Mouse (Mus musculus): ENCODE data around the gene Tcf21. TPM values are rescaled to one million over a fixed set of nuclear protein-coding genes. Genes with fewer than 3 reads are reported as not detected.
A peak's percentile ranks its signal among the peaks of the same experiment; 100 is the strongest.

Gene Tcf21
- polyA plus RNA-seq, 1 experiment, result 95.4 TPM

DNA sequence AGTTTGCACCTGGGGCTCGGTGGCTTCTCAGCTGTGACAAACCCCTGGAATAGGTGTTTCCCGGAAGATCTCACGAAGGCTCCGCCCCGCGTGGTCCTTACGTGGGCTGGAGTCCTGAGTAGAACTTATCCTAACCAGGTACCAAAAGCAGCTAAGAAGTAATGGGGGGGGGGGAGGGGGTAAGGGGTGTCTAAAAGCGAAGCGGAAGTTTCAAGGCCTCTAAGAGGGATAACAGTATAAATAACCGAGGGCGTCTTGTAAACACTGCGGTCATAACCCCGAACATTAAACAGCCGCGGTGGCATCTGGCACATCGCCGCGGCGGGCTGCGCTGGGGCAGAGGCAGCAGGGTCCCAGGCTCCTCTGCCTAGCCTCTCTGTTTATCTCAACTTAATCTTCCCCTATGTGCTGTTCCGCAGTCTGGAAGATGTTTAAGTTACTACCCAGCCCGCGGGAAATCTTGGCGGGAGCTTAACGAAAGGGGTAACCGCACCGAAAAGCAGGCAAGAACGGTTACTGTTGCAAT is 3.7 kb downstream of the Tcf21 start:
- 3% methylated on average over 28 of the region's 28 CpGs for WGBS
- no peaks in the 10 kb centered on the region for H3K36me3 ChIP-seq (ENCODE audit: control insufficient read depth, insufficient read depth, low read length)
- no peak for TF ChIP-seq CTCF (IDR thresholded peaks at IDR 0.05; ENCODE audit: extremely low read depth, insufficient read depth, insufficient read length, insufficient replicate concordance)
- TF ChIP-seq POLR2A (IDR thresholded peaks at IDR 0.05; ENCODE audit: low read depth, low read length), result no peak
- peak overlapping the region; percentile 29; the same call in 1 of the 2 replicates for H3K27ac ChIP-seq (ENCODE audit: insufficient read depth, low read length)
- H3K27me3 ChIP-seq (ENCODE audit: control insufficient read depth, insufficient read depth, low read length), result peaks cover 18% of the 10 kb centered on the region
- no peak for DNase-seq (ENCODE audit: low read depth in 1 of 2, low spot score in 2 of 2)
- H3K4me1 ChIP-seq (ENCODE audit: control insufficient read depth, insufficient read depth, insufficient read length), result no peaks in the 10 kb centered on the region
- peak overlapping the region; percentile 7; the same call in 1 of the 2 replicates for H3K4me3 ChIP-seq (ENCODE audit: extremely low read depth, insufficient read depth, insufficient read length)

DNA sequence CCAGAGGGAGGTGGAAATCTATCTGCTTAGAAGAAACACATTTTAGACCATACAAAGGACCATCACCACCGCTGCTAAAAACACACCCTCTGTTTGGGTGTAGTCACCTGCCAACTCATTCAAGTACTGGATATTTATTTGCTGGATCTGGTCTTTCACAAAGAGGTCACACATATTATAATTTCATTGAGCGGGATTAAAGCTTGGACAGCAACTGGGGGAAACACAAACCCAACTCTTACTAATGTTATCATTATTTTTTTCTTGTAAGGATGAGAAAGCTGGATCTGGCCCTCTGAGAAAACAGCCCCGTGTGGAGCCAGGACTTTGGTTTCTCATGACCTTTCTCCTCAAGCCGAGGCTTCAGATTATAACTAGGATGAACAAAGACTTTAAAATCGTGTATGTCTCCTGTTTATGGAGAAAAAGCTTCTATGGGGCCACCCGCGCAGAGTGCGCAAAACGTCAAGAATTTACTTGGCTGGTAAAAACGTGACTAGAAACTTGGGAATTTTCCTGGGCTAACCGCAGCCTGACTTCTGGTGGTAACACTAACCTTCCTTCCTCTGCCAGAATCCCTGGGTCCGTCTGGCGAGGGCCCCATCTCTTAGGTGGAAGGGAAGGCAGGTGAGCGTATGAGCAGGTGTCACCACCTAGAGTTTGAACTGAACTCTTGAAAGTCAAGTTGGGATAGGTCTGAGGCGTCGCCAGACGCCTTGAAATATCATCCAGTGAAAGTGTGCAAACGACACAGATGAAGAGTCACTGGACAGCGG is 4.3 kb downstream of the Tcf21 start:
- peak overlapping the region; percentile 20; the same call in 1 of the 2 replicates for H3K27ac ChIP-seq (ENCODE audit: insufficient read depth, low read length)
- H3K4me3 ChIP-seq (ENCODE audit: extremely low read depth, insufficient read depth, insufficient read length), result peak overlapping the region; percentile 7; the same call in 1 of the 2 replicates
- no peaks in the 10 kb centered on the region for H3K4me1 ChIP-seq (ENCODE audit: control insufficient read depth, insufficient read depth, insufficient read length)
- no peak for TF ChIP-seq POLR2A (IDR thresholded peaks at IDR 0.05; ENCODE audit: low read depth, low read length)
- TF ChIP-seq CTCF (IDR thresholded peaks at IDR 0.05; ENCODE audit: extremely low read depth, insufficient read depth, insufficient read length, insufficient replicate concordance), result no peak
- 10% methylated on average over 19 of the region's 19 CpGs for WGBS
- H3K36me3 ChIP-seq (ENCODE audit: control insufficient read depth, insufficient read depth, low read length), result no peaks in the 10 kb centered on the region
- H3K27me3 ChIP-seq (ENCODE audit: control insufficient read depth, insufficient read depth, low read length), result peaks cover 18% of the 10 kb centered on the region
- DNase-seq (ENCODE audit: low read depth in 1 of 2, low spot score in 2 of 2), result no peak

DNA sequence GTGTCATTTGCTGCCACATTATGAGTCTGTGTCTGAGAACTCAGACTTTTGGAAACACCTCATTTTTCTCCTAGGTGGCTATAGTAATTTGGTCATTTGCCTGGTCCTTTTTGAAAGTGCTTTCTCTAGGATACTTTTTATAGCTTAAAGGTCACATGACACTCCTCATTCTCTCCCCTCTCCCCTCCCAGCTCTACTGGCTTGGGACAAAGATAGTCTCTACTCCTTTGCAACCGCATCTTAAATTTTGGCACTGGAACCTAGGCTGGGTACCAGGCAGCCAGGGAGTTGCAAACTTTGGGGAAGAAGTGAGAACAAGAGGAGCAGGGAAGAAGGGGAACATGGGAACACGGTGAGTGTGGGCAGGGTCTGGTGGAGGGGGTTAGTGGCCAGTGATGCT is 5.2 kb downstream of the Tcf21 start:
- WGBS, result 5% methylated on average over 2 of the region's 2 CpGs
- Histone ChIP-seq H3K27me3 (ENCODE audit: control insufficient read depth, insufficient read depth, low read length) (peaks cover 15% of the 10 kb centered on the region), H3K27ac (ENCODE audit: insufficient read depth, low read length) (0 out of 2 replicates have a peak overlapping the region, but pooled peaks have one; percentile 13), H3K4me1 (ENCODE audit: control insufficient read depth, insufficient read depth, insufficient read length) (no peaks in the 10 kb centered on the region), H3K4me3 (ENCODE audit: extremely low read depth, insufficient read depth, insufficient read length) (no peak overlapping the region), H3K36me3 (ENCODE audit: control insufficient read depth, insufficient read depth, low read length) (no peaks in the 10 kb centered on the region)
- TF ChIP-seq POLR2A (IDR thresholded peaks at IDR 0.05; ENCODE audit: low read depth, low read length) (no peak), CTCF (IDR thresholded peaks at IDR 0.05; ENCODE audit: extremely low read depth, insufficient read depth, insufficient read length, insufficient replicate concordance) (no peak)
- no peak for DNase-seq (ENCODE audit: low read depth in 1 of 2, low spot score in 2 of 2)

DNA sequence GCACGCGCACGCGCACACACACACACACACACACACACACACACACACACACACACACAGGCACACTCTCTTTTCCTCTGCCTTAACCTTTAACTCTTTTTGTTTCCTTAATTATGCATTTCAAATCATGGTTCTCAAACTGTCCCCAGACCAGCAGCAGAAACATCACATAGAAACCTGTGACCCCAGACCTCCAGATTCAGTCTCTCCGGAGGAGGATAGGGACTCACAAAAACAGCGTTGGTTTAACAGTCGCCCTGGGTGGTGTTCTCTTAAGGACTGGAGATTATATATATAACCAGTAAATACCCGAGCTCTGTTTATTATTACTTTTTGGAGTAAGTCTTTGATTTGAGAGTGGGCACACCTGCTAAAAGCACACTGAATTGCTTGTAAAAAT is 5.7 kb downstream of the Tcf21 start:
- H3K4me3 ChIP-seq (ENCODE audit: extremely low read depth, insufficient read depth, insufficient read length), result no peak overlapping the region
- no peaks in the 10 kb centered on the region for H3K36me3 ChIP-seq (ENCODE audit: control insufficient read depth, insufficient read depth, low read length)
- H3K27me3 ChIP-seq (ENCODE audit: control insufficient read depth, insufficient read depth, low read length), result peaks cover 11% of the 10 kb centered on the region
- DNase-seq (ENCODE audit: low read depth in 1 of 2, low spot score in 2 of 2), result no peak
- H3K4me1 ChIP-seq (ENCODE audit: control insufficient read depth, insufficient read depth, insufficient read length), result no peaks in the 10 kb centered on the region
- 6% methylated on average over 4 of the region's 8 CpGs for WGBS
- no peak for TF ChIP-seq POLR2A (IDR thresholded peaks at IDR 0.05; ENCODE audit: low read depth, low read length)
- no peak for TF ChIP-seq CTCF (IDR thresholded peaks at IDR 0.05; ENCODE audit: extremely low read depth, insufficient read depth, insufficient read length, insufficient replicate concordance)
- no peak overlapping the region for H3K27ac ChIP-seq (ENCODE audit: insufficient read depth, low read length)

- WGBS, result 3% methylated on average over 18 of the region's 18 CpGs
- Histone ChIP-seq H3K36me3 (ENCODE audit: control insufficient read depth, insufficient read depth, low read length) (no peaks in the 10 kb centered on the region), H3K4me1 (ENCODE audit: control insufficient read depth, insufficient read depth, insufficient read length) (no peaks in the 10 kb centered on the region), H3K27ac (ENCODE audit: insufficient read depth, low read length) (peak overlapping the region; percentile 5; the same call in 1 of the 2 replicates), H3K4me3 (ENCODE audit: extremely low read depth, insufficient read depth, insufficient read length) (no peak overlapping the region), H3K27me3 (ENCODE audit: control insufficient read depth, insufficient read depth, low read length) (peaks cover 11% of the 10 kb centered on the region)
- TF ChIP-seq CTCF (IDR thresholded peaks at IDR 0.05; ENCODE audit: extremely low read depth, insufficient read depth, insufficient read length, insufficient replicate concordance) (no peak), POLR2A (IDR thresholded peaks at IDR 0.05; ENCODE audit: low read depth, low read length) (no peak)
- no peak for DNase-seq (ENCODE audit: low read depth in 1 of 2, low spot score in 2 of 2)
Measured at GRCm38 (mm10) chr10:22813317-22813960, 6.5 kb downstream of the Tcf21 start.

DNA sequence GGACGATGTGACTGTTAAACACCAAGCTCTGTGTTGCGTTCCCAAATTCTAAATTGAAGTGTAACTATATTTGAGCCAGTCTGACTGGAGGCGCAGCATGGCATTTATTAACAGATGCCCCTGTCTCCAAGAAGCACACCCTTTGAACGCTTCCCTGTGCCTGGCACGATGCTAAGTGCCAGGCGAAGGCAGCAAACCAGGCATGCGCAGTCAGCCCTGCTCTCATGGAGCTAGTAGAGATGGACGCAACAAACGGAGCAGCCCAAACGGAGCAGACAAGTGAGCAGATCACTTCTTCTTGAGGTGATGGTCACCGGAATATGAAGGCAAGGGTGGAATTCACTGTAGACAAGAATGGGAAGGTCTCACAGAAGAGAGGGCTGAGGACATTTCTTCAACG is 8.1 kb downstream of the Tcf21 start:
- Histone ChIP-seq H3K4me1 (ENCODE audit: control insufficient read depth, insufficient read depth, insufficient read length) (no peaks in the 10 kb centered on the region), H3K27me3 (ENCODE audit: control insufficient read depth, insufficient read depth, low read length) (peaks cover 7% of the 10 kb centered on the region), H3K36me3 (ENCODE audit: control insufficient read depth, insufficient read depth, low read length) (no peaks in the 10 kb centered on the region), H3K27ac (ENCODE audit: insufficient read depth, low read length) (no peak overlapping the region), H3K4me3 (ENCODE audit: extremely low read depth, insufficient read depth, insufficient read length) (no peak overlapping the region)
- TF ChIP-seq CTCF (IDR thresholded peaks at IDR 0.05; ENCODE audit: extremely low read depth, insufficient read depth, insufficient read length, insufficient replicate concordance) (no peak), POLR2A (IDR thresholded peaks at IDR 0.05; ENCODE audit: low read depth, low read length) (no peak)
- DNase-seq (ENCODE audit: low read depth in 1 of 2, low spot score in 2 of 2), result no peak
- WGBS, result 23% methylated on average over 12 of the region's 12 CpGs

All from spleen, adult 2 months (tissue).